Mouse (Mus musculus) ES-E14 (cell line): Measurements from ENCODE around the gene Gm17018. TPM values are rescaled to one million over a fixed set of nuclear protein-coding genes. Genes with fewer than 3 reads are reported as not detected.
A peak's percentile ranks its signal among the peaks of the same experiment; 100 is the strongest.

Experiments
- DNase-seq: peaks from one replicate; pipeline ENCODE4 v3.0.0-alpha.2; 2013; ENCODE audit warnings: low read depth, low spot score
- H3K27ac ChIP-seq: 2 replicates; pipeline ENCODE4 v1.5.1; 2012; ENCODE audit warnings: low read depth, mild to moderate bottlenecking, low read length, moderate library complexity, mixed read lengths; ENCODE audit not compliant: poor library complexity, insufficient read depth, severe bottlenecking
- H3K36me3 ChIP-seq: 2 replicates; pipeline ENCODE4 v1.6.1; 2012; ENCODE audit warnings: mild to moderate bottlenecking, low read length, moderate library complexity, mixed read lengths; ENCODE audit not compliant: control insufficient read depth, poor library complexity, insufficient read depth, severe bottlenecking
- H3K4me1 ChIP-seq, 2 experiments: fragments of 150-350 bp in 1 of 2; sonication (generic) in 1 of 2; 2 replicates each; pipeline ENCODE4 v1.6.1; 2012; ENCODE audit warnings: low read length in 2 of 2, mild to moderate bottlenecking in 1 of 2, mixed read lengths in 1 of 2; ENCODE audit not compliant: control insufficient read depth in 2 of 2, insufficient read depth in 2 of 2, poor library complexity in 1 of 2
- H3K4me3 ChIP-seq, 2 experiments: fragments of 150-350 bp in 1 of 2; sonication (generic) in 1 of 2; 2 replicates each; pipeline ENCODE4 v1.5.1; 2012; ENCODE audit warnings: low read length in 2 of 2, low read depth in 1 of 2, mild to moderate bottlenecking in 1 of 2, mixed read lengths in 1 of 2; ENCODE audit not compliant: insufficient read depth in 1 of 2, poor library complexity in 1 of 2, severe bottlenecking in 1 of 2
- H3K9ac ChIP-seq: 2 replicates; pipeline ENCODE4 v1.6.1; 2012; ENCODE audit warnings: low read depth, mild to moderate bottlenecking, low read length, mixed read lengths; ENCODE audit not compliant: poor library complexity, insufficient read depth, severe bottlenecking
- H3K9me3 ChIP-seq: fragments of 150-350 bp; sonication (generic); 2 replicates; pipeline ENCODE4 v1.6.1; 2012; ENCODE audit warnings: low read depth, mild to moderate bottlenecking, low read length; ENCODE audit not compliant: control insufficient read depth, insufficient read depth
- CHD2 ChIP-seq: IDR thresholded peaks from 2 replicates; pipeline ENCODE4 v1.6.1; 2014; ENCODE audit warnings: mild to moderate bottlenecking, low read depth, low read length, inconsistent platforms
- HCFC1 ChIP-seq: IDR thresholded peaks from 2 replicates; pipeline ENCODE4 v1.6.1; 2012; ENCODE audit warnings: low read length, inconsistent platforms, borderline replicate concordance; ENCODE audit not compliant: insufficient read depth
- MAFK ChIP-seq: IDR thresholded peaks from 2 replicates; pipeline ENCODE4 v1.6.1; 2014; ENCODE audit warnings: mild to moderate bottlenecking, low read depth, low read length, inconsistent platforms; ENCODE audit not compliant: insufficient read depth
- ZC3H11A ChIP-seq: IDR thresholded peaks from 2 replicates; pipeline ENCODE4 v1.6.1; 2012; ENCODE audit warnings: low read depth, mild to moderate bottlenecking, inconsistent platforms, low read length, borderline replicate concordance
- ZNF384 ChIP-seq: IDR thresholded peaks from 2 replicates; pipeline ENCODE4 v1.6.1; 2012; ENCODE audit warnings: low read depth, low read length, inconsistent platforms
- in situ Hi-C, 2 experiments: fragments of 600-800 bp; cut with MboI; formaldehyde crosslinking; loops; one replicate each; pipeline ENCODE4 v1.15.1; 2025; ENCODE audit warnings: low sequenced_read_pairs in 2 of 2, inconsistent platforms in 1 of 2; ENCODE audit not compliant: unreplicated experiment in 2 of 2
- total RNA-seq: library from RNA; depleted of rRNA; stranded (reverse); fragments of 300-350 nt; gene quantifications from 2 replicates; pipeline ENCODE4 v1.2.3, GENCODE M21; 2012

The Gm17018 gene
- total RNA-seq, 1 experiment: 15.0 TPM

GRCm38 (mm10) chr19:45618184-45618583 lies 57.8 kb downstream of the Gm17018 start:
- Histone ChIP-seq H3K27ac (no peak overlapping the region), H3K4me3 (no peak overlapping the region), H3K36me3 (no peaks in the 10 kb centered on the region), H3K9me3 (no peaks in the 10 kb centered on the region), H3K9ac (no peak overlapping the region), H3K4me1 (peaks cover 7 to 22% of the 10 kb centered on the region in 2 experiments; a peak in 3 of 4 replicates)
- TF ChIP-seq ZNF384: no peak
- no peak for TF ChIP-seq HCFC1
- TF ChIP-seq ZC3H11A: no peak
- TF ChIP-seq MAFK: no peak
- no peak for TF ChIP-seq CHD2
- in situ Hi-C loops: no loop called here
- DNase-seq: no peak

DNA sequence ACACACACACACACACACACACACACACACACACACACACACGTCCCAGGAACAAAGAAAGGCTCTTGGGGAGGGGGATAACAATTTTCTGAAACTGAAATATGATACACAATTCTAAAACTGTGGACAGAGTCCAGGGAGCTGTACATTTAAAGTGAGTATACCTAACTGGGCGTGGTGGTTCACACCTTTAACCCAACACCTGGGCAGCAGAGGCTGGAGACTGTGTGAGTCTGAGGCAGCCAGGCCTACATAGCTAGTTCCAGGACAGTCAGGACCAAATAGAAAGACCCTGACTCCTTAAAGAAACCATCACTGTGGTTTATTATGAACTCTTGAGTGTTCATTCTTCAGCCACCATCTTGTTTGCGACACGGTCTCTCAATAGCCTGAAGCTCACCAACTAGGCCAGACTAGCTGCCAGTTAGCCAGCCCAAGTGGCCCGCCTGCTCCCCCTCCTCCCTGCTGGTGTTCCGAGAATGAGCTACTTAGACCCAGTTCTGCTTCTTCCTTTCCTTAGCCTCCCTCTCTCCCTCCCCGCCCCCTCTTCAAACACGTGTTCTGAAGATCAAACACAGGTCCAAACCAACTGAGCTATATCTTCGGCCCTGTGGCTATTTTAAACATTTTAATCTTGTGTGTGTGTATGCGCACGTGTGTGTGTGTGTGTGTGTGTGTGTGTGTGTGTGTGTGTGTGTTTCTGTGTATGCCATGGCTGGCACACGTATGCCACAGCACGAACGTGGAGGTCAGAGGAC lies 59.5 kb downstream of the Gm17018 start:
- Histone ChIP-seq H3K27ac (no peak overlapping the region), H3K4me3 (no peak overlapping the region), H3K4me1 (peaks cover 7 to 24% of the 10 kb centered on the region in 2 experiments; a peak in 3 of 4 replicates), H3K9me3 (no peaks in the 10 kb centered on the region), H3K36me3 (no peaks in the 10 kb centered on the region), H3K9ac (no peak overlapping the region)
- TF ChIP-seq HCFC1 (no peak), ZC3H11A (no peak), MAFK (no peak)
- in situ Hi-C loops: no loop called here
- DNase-seq: no peak

DNA sequence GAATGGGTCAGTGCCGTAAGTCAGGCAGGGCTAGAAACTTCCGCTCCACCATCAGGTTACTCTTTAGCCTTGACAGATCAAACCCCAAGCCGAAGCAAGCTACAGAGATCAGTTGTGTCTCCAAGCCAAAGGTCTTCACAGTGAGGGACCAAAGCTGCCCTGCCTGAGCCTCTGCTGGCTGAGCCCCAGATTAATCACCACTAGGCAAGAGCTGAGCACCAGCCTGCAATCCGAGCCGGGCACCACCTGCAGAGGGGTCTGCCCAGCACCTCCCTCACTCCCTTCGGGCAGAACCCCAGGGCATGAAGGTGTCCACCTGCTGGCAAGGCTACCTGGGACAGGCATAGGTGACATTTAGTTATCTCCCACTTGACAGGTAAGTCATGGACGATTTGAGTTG lies 60.6 kb downstream of the Gm17018 start:
- DNase-seq: no peak
- in situ Hi-C loops: no loop called here
- no peaks in the 10 kb centered on the region for H3K9me3 ChIP-seq

DNA sequence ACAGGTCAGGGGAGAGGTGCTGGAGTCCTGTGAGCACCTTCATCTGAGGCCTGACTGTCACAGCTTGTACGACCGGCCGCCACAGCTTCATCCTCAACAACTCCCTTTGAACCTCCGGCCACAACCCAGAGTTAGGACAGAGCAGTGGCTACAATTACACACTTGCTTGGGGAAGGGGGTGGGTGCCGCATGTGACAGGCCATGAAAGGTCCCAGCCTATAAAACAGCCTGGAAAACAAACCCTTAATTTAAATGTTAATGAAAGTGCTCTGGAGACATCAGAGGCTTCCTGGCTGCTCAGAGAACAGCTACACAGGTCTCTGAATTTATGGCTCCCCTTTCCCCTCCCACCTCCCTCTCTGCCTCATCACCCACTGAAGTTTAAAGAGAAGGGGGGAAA lies 61.7 kb downstream of the Gm17018 start:
- no peaks in the 10 kb centered on the region for H3K9me3 ChIP-seq
- H3K4me3 ChIP-seq: no peak overlapping the region
- TF ChIP-seq ZNF384 (no peak), CHD2 (no peak), ZC3H11A (no peak), MAFK (no peak)
- in situ Hi-C loops: no loop called here
- DNase-seq: peak; percentile 52
- no peak overlapping the region for H3K9ac ChIP-seq
- peaks cover 7 to 16% of the 10 kb centered on the region in 2 experiments; a peak in 2 of 4 replicates for H3K4me1 ChIP-seq
- H3K36me3 ChIP-seq: no peaks in the 10 kb centered on the region
- H3K27ac ChIP-seq: no peak overlapping the region

More for the DNA sequence above, 60.6 kb downstream of the Gm17018 start:
- H3K4me1 ChIP-seq: peaks cover 7 to 16% of the 10 kb centered on the region in 2 experiments; a peak in 2 of 4 replicates
- H3K27ac ChIP-seq: no peak overlapping the region
- H3K4me3 ChIP-seq: no peak overlapping the region
- no peak for TF ChIP-seq ZNF384
- TF ChIP-seq CHD2: no peak
- TF ChIP-seq MAFK: no peak
- no peak for TF ChIP-seq HCFC1
- no peak for TF ChIP-seq ZC3H11A
- no peak overlapping the region for H3K9ac ChIP-seq
- H3K36me3 ChIP-seq: no peaks in the 10 kb centered on the region

DNA sequence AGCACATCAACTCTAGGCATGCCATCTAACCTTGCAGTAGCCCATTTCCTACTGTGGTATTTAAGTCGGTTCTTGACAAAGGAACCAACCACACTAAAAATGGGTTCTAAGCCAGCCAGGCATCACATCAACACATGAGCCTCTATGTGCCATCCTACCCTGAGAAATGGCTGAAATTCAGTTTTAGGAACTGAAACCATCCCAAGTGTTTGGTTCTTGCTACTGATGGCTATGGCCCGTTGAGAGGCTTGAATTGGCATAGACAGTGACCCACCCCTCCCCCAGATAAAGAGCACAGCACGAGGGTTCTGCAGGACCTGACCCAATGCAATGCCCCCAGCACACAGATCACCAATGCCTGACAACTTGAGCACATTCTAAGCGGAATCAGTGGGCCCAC lies 63.3 kb downstream of the Gm17018 start:
- Histone ChIP-seq H3K27ac (no peak overlapping the region), H3K4me1 (peaks cover 6 to 16% of the 10 kb centered on the region in 2 experiments; a peak in 2 of 4 replicates), H3K36me3 (no peaks in the 10 kb centered on the region), H3K9me3 (no peaks in the 10 kb centered on the region), H3K4me3 (no peak overlapping the region), H3K9ac (no peak overlapping the region)
- in situ Hi-C loops: no loop called here
- no peak for DNase-seq
- TF ChIP-seq ZNF384 (no peak), ZC3H11A (no peak), HCFC1 (no peak), CHD2 (no peak), MAFK (no peak)
